Mouse (Mus musculus) urinary bladder, postnatal 36 days (tissue): ENCODE measurements around the gene Fyn.

Experiments
- DNase-seq, 2 experiments: peaks; one replicate each; pipeline ENCODE4 v3.0.0; 2022; ENCODE audit warnings: low spot score in 2 of 2, mixed read lengths in 1 of 2

Fyn gene

DNA sequence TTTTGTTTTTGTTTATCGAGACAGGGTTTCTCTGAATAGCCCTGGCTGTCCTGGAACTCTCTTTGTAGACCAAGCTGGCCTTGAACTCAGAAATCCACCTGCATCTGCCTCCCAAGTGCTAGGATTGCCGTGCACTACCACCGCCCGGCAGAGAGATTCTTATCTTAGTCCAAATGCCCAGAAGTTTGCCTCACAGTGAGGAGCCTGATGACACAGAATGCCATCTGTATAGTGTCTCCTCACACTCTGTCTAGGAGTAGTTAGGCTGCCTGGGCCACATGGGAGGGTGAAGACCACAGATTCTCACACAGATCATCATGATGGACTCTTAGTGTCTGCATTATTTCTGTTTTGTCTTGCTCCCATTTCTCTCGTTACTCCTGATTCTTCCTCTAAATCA lies 140.1 kb downstream of the Fyn start:
- no peak for DNase-seq

DNA sequence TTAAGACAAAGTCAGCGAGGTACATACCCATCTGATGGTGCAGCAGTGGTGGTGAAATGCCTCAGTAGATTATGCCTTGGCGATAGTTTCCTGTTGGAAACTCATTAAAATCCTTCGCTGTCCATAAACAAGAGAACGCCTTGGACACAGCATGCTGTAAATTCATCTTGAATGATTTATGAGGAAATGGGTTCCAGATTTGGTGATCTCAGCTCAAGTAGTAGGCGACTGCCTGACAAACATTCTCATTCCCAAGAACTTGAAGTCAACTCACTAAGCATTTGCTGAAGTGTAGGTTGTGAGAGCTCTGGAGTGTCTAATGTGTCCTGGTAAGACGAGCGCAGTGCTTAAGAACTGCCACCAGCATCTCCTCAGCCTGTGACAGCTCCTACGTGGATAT lies 141.3 kb downstream of the Fyn start:
- no peak for DNase-seq

DNA sequence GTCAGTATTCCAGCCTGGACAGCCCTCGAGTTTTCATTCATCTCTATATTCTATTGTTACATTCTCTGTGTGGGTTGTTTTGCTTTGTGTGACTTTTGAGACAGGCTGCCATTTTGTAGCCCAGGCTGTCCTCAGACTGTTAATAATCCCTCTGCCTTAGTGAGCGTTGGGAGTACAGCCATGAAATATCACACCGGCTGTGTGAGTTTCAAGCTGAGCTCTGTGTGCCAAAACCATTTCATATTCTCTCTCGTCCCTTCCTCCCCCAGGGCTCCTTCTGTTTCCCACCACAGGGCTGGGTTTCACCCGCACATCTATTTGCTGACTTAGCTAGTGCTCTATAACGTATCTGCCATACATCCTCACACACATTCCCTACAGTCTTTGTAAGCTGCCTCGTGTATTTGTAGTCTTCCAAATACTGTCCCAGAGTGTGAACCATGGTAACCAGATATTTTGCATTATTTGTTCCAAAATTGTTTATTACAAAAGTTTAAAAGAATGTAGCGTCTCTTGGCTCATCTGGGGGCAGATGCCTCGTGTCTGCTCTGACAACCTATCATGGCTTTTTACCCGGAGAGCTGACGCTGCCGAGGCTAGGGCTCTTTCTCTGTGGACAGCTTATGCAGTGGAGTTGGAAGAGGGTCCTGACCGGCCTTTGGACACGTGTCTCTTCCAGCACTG lies 144.1 kb downstream of the Fyn start:
- DNase-seq: no peak

DNA sequence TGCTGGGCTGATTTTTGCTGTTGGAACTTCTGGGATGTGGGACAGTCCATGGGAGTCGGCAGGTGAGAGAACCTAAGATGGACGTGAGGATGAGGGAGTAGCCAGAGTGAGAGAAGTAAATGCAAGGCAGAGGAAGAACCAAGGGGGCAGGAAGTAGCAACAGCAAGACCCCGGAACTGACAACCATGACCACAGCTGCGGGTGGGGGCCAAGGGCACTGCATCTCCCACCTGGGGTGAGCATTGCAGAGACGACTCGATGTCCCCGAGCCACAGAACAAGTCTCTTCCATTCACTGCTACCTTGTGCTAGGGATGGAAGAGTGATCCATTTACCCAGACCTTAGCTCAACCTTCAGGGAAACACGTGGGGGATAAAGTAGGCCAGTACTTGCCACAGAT lies 146.3 kb downstream of the Fyn start:
- no peak for DNase-seq

DNA sequence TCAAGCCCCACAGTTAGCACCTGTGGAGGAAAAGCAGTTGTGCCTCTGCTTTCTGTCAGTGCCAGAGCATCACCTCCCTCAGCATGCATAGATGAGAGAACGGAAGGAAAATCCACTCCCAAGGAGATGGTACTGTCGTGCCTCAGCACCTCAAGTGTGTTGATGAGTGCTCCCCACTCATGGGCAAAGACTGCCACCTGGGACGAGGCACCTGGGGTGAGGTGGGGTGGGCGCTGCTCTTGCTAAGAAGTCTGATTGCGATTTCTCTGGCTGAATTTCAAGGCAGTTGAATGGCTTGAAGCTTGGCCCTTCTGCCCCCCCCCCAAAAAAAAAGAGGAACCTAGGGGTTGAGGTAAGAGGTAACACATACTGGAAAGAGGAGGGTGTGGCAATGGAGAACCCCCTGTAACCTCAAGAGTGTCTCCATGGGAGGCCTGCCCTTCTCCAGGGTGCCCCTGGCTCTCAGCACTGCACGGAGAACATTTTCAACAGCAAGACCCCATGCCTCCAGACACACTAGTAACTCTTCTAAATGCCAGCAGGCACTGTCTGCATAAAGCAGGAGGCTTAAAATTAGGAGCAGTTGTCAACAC lies 148.0 kb downstream of the Fyn start:
- DNase-seq: no peak

DNA sequence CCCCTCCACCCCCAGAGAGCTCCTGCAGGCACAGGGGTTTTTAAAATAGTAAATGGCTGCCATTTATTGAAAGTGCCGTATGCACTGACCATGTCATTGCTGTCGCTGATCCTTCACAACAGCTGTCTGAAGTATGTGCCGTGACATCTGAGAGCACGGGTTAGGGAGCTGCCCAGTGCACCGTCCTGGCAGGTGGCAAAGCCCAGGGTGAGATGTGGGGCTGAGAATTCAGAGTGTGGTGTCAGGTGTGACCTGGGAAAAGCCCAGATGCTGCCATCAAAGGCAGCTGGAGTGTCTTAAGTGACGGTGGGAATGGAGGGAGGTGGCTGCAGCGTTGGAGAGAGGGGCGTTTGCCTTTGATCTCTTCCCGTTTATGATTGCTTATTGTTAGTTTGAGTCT lies 148.7 kb downstream of the Fyn start:
- DNase-seq: no peak

DNA sequence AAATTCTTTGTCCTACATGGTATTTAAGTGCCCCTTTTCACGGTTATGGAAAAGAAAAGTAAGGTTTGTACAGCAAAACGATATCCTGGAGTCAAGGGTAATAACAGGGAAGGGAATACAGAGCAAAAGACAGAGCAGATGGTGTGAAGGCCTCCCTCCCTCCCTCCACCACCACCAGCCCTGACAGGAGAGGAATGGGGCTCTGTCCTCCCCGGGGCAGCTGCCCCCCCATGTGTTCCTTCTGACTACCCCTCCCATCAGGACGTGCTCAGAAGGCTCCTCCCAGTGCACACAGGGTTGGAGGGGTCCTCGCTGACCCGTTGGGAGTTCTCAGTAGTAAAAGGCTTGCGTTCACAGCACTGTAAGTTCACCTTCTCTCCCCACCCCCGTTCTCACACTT lies 149.6 kb downstream of the Fyn start:
- DNase-seq: no peak

DNA sequence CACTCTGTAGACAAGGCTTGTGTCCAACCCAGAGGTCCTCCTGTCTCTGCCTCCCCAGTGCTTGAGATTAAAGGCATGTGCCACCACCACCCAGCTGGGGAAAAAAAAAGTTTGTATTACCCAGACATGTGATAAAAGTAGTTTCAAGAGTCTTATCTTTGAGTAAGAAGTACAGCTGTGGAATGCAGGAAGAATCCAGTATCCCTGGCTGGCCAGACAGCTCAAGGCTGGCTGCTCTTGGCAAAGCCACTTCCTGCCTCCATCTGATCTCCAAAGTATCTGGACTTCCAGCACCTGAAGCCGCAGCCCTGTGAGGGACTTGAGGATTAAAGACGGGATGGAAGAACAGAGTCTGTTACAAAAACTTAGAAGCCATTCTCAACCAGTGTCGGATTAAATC lies 150.2 kb downstream of the Fyn start:
- no peak for DNase-seq

DNA sequence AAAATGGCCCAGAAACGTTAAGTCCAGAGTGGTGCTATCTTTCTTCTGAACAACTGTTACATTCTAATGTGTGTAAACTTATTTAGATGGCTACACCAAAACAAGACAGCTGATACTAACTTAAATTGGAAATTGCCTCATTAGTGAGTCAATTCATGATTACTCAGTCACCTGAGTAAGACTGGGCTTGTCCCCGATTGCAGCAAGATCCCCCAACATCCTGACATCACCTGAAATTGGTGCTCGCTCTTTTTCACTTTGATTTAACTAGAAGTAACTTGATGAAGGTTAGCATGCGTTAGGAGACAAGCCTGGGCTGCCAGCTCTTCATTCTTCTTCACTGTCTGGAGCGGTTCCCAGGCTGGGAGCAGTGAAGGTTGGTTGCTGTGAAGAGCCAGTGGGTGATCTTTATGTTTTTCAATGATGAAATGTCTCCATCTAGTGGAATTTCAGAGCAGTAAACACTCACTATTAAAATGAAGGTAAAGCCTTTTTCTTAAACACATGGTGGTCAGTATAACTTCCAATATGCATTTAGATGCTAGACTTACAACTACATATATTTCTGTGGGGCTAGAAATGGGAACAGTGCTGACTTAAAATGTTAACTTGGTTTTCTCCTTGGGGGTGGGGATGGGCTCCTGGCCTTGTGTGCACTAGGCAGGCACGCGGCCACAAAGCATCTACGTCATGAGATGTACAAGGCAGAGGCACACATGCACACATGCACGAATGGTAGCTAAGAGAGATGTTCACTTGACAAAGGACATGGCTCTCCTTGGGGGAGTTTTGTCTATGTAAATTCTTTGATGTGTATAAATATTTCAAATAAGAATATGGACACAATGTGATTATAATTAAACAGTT lies 151.7 kb downstream of the Fyn start:
- DNase-seq: peak in 1 of 2 experiments; percentile 54

DNA sequence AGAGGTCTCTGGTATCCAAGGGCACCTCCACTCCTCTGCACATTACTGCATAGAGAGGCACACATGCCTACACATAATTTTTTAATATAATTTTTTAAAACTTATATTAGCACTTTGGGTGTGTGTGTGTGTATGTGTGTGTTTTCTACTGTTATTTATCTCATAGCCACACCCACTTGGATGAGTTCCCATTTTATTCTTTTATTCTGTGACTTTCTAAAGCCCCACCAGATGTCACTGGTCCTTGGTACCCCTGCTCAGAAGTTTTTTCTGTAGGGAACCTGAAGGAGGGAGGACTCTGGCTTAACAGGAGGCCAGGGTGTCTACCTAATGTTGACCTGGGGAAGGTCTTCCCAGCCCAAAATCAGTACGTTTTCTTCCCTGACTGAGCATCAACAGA lies 152.7 kb downstream of the Fyn start:
- DNase-seq: no peak

DNA sequence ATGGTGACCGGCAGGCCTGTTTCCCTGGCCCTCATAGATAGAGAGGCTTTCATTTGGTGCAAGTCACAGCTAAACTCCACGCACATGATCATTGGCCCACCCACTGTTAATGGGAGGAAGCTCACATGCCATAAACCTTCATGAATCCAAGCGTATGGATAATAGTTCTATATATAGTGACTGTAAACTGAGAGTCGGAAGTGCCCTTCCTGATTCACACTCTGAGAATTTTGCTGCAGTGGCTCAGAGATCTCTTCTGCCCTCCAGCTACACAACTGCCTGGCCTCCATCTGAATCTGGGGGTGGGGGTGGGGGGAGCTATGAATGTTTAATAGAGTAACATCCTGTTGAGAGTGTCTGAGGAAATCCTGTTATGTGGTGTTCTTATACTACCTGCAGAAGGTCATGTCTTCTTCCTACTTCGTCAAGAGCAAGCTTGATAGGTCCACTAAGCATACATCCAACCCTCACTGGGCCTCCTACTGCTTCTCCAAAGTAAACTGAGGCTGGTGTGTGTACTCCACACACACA lies 153.3 kb downstream of the Fyn start:
- no peak for DNase-seq

DNA sequence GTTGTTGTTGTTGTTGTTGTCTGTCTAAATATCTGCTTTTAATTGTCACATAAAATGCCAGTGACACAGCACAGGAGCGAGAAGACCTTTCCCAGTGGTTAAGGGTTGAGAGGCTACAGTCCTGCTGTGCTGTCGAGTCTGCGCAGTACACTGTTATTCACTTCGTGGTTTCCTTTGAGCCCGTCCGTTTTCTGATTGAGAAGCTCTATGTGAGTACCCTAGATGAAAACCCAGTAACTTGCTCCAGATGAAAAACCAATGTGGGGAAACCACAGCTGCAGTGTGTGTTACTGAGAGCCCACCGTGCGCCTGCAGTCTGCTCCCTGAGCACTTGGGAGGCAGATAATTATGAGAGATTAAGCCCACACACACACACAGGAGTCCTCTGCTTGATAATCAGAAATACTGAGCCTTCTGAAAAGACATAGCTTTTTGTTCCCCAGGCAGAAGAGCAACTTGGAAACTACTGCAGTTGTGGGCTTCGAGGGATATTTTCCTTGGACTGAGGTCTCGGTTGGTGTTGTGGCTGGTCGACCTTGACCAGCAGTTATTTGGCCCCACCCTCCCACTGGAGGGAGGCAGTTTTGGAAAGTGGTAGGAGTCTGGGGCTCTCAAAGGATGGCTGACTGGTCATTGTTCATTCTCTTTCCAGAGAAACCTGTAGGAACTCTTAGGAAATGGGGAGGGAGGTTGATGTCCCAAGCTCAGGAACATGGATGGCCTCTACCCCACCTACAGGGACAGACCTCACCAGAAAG lies 154.4 kb downstream of the Fyn start:
- no peak for DNase-seq

DNA sequence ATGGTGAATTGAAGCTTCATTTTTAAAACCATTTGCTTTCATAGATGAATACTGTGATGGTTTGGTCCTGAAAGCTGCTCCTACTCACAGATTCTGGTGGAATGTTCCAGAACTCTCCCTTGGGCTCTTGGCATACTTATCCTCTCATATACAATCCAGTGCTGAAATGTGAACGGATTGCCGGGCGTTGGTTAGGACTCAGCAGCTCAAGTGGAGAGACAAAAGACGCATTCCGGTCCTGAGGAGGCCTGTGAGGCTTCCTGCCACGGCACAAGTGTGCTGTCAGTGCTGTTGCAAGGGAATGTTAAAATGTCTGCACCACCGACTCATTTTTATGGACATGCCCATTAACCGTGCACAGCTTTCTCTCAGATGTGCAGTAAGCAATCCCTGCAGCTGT lies 155.7 kb downstream of the Fyn start:
- no peak for DNase-seq

DNA sequence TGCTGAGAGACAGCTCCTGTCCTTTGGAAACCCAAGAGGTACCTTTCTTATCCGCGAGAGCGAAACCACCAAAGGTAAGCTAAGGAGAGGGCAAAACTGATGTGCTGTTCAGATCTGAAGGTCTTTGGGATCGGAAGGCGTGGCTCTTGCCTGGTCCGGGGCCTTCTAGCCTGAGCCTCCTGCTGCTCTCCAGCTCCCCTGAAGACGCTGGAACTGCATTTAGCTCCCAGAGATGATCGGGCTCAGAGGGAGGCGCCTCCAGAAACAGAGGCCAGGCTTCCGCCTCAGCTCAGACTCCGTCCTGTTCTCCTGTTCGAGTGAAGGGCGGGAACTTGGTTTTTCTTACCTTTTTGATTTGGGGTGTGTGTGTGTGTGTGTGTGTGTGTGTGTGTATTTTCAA lies 156.8 kb downstream of the Fyn start:
- no peak for DNase-seq

DNA sequence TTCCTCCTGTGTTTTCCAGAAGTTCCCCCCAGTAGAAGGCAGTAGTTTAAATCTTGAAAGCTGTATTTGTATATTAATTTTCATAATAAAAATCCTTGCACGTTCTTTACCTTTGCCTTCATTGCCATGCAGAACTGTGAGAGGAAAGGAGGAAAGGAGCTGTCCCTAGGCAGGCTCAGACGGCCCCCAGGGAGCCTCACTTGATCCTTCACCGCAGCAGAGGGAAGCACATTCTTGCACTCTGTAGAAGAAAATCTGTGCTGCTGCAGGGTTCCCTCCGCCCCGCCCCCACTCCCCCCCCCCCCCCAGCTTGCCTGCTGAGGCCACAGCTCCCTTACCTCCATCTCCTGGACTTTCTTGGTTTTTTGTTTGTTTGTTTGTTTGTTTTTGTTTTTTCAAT lies 158.5 kb downstream of the Fyn start:
- DNase-seq: no peak

DNA sequence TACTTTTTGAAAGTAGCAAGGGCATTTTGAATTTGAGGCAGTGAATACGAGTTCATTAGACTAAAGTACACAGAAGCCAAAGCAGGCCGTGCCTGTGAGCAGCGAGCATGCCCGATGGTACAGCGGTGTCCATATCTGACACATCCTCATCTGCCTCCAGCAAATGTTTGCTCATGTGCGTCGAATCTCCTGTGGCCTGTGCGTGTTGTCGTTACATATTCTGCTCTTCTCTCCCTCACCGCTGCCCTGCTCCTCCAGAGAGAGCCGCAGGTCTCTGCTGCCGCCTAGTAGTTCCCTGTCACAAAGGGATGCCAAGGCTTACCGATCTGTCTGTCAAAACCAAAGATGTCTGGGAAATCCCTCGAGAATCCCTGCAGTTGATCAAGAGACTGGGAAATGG lies 160.5 kb downstream of the Fyn start:
- no peak for DNase-seq

DNA sequence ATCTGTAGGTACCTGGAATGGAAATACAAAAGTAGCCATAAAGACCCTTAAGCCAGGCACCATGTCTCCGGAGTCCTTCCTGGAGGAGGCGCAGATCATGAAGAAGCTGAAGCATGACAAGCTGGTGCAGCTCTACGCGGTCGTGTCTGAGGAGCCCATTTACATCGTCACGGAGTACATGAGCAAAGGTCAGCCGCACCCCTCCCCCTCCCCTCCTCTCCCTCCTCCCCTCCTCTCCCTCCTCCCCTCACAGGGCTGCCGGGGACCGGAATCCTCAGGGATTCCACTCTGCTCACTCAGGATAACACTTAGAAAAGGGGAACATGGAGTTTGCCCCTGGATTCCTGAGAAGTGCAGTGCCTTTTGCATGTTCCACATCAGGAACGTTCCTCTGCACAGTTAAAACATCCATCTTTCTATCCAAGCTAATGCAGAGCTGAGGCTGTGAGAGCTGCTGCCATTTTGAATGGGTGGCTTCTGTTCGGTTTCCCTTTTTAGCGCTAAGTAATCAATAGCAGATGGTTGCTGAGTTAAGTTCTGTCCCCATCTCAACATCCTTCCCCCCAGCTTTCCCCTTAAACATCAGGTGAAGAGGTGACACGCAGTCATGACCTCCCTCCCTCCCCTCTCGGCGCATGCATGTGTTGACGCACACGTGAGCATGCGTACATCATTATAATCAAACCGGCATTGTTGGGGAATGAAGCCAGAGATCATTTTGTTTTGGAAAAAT lies 163.5 kb downstream of the Fyn start:
- DNase-seq: no peak

DNA sequence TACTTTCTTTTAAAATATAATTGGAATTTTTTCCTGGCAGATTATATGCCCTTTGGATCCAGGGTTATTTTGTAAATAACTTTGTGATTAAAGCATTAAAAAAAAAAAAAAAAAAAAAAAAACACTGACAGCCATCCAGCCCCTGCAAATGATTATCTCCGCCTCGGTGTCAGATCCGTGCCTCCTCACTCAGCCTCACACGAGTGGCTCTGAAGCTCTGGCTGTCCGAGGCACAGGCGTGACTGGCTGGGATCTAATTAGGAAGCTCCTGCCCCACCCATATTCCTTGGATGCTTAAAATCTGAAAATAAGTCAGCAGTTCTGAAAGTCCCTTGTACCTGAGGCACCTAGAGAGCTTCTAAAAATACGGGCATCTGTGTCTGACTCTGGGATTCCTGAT lies 164.2 kb downstream of the Fyn start:
- DNase-seq: no peak

DNA sequence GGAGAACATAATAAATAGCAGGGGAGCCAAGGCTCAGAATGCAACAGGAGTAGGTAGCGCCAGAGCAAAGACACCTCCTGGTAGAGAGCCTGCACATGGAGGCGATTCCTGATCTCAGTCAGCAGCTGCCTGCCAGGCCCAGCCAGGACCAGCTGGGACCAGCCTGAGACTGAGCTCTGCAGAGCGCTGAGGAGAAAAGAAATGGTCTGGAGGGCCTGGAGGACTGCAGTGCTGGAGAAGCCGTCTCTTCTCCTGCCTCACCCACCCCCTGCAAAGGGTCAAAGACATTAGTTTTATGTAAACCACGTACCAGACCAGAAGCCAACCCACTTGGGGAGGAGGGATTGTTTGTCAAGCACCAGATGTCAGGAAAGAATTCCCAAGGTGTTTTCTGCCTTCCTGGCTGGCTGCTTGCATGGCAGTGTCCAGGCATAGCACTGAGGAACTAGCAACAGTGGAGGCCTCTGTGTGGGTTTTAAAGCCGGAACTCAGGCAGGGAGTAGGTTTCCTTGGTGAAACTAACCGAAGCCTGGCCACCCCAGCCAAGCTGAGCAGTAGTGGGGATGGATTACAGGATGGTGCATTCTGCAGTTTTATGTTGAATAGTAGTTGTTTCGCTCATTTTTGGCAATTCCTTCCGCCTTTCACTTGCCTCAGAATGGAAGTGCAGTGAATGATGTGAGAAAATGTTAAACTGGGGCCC lies 165.8 kb downstream of the Fyn start:
- no peak for DNase-seq

DNA sequence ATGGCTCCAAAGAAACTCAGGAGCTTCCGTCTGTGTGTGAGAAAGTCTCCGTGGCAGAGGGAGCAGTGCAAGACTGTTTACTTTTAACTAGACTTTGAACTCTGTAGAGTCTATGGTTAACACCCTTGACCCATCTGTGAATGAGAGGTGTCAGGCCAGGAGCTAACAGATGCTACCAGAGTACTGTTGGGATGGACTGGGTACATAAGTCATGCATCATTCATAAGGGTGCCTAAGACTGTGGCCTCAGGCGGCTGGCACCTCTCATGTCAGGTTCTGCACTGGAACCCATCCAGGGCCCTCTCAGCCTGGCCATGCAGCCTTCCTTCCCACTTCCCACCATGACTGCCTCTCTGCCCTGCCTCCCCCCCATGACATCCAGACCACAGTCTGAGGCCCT lies 166.7 kb downstream of the Fyn start:
- no peak for DNase-seq

DNA sequence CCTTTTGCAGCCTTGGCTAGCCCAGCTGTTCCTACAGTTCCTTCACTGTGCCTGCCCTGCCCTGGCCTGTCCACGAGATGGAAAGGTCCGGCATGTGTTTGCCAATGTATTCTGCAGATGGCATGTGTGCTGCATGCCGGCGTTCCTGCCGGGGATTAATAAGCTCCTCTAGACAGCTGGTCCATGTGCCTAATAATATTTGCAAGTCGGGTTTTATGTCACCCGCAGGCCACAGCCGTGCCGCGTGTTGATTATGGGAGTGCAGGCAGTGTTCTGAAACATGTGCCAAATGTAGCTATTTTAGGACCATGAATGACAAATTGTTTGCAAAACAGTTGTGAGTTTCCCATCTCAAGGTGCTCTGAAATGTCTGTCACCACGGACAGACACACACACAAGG lies 167.6 kb downstream of the Fyn start:
- DNase-seq: no peak
